Mouse (Mus musculus): ENCODE data around the gene Vwa2.

Gene Vwa2

DNA sequence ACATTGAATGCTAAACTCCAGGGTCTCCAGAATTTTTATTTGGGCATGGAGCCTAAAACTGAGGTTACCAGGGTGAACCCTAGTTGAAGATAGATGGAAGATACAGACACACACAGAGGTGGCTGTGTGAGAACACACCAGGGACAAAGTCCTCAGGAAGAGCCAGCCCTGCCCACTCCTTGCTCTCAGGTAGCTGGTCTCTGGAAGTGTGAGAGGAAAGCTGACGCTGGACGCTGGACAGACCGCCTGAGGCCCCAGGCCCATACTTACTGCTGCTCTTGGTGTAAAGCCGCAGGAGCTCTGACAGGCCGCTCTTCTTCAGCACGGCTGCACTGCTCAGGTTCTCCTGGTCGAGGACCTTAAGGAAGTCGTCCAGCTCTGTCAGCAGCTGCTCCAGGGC lies 75.8 kb downstream of the Vwa2 start:
- CTCF ChIA-PET = no interaction called here

DNA sequence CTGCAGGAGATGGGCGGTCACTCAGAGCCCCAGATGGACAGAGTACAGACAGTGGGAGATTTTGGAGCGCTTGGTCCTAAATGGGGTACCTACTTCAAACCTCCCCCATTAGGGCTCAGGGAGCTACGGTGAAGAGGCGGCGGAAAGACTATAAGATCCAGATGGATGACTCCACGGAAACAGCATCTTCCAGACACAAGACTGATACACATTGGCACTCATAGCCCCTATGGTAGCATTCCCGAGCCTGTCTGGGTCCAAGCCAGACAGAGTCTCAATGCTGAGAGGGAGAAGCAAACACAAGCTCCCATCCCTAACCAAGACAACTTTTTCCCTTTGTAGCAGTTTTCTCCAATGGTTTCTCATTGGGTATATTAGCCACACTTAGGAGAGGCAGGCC lies 76.8 kb downstream of the Vwa2 start:
- CTCF ChIA-PET = no interaction called here

DNA sequence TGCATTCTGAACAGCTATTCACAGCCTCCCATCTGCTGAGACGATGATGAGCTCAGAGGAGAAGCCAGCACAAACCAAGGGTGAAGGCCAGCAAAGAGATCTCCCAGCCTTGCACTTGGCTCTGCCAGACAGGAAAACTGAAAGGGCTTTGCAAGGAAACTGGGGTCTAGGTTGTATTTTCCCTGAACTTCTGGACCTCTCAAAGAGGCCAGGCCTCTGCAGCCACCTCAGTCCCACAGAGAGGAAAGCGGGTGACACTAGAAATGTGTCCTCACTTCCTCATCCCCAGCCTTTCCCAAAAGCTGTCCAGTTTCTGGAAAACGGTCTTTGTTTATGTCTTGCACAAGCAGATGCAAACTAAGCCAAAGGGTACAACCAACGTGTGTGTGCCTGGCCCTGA lies 79.8 kb downstream of the Vwa2 start:
- CTCF ChIA-PET = no interaction called here

DNA sequence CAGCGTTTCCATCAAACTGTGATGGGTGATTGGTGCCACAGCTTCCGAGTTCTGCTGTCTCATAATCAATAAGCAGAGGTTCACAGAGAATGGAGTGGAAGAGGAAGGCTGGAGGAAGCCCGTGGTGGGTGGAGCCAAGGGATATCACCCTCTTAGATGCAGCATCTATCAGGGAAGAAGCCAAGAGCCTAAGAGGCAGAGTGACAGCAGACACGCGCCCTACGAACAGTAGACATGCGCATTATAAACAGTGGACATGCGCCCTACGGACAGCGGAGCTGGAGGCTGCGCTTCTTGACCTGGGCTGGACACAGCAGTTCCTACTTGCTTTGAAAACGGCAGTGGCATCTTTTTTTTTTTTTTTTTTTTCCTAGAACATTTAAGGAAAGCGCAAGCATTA lies 80.8 kb downstream of the Vwa2 start:
- CTCF ChIA-PET = interaction anchor here (0.6 kb wide), 1 partner anchor 618 kb away, joined by 5 read pairs; no protein-coding TSS in a partner anchor

DNA sequence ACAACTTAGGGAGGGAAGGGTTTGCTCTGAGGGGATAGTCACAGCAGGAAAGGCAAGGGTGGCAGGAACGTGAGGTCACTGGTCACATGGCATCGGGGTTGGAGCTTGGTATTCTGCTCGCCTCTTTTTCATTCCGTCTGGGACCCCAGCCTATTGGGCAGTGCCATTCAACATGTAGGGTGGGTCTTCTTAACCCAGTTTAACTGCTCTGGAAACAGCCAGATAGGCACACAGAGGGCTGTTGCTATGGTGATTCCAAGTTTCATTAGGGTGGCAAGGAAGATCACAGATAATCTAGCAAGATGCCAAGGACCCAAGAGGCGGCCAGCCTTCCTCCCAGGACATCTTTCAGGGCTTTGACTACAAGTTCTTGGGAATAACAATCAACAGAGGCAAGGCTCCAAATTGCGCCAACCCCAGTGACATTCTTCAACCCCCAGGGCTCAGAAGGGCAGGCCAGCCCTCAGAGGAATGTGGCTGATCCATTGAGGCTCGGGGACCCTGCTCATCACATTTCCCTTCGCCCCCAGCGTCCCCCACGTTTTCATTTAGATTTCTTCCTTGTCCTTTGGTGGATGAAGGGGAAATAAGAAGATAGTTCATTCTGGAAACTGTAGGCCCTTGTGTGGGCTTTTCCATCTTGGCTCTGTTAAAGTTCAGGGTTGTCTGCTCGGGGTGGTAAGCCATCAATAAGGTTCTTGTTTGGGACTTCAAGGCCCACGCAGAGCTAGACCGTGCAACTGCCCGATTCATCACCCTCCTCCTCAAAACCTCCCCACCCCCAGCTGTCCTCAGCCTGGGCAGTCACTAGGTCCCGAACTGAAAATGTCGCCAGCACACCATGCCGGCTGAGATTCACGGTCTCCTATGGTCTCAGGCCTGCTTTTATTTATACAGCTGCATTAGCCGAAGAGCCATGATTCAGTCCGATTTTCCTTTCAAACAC lies 81.8 kb downstream of the Vwa2 start:
- CTCF ChIA-PET = interaction anchor here (0.6 kb wide), 1 partner anchor 617 kb away, joined by 5 read pairs; no protein-coding TSS in a partner anchor

DNA sequence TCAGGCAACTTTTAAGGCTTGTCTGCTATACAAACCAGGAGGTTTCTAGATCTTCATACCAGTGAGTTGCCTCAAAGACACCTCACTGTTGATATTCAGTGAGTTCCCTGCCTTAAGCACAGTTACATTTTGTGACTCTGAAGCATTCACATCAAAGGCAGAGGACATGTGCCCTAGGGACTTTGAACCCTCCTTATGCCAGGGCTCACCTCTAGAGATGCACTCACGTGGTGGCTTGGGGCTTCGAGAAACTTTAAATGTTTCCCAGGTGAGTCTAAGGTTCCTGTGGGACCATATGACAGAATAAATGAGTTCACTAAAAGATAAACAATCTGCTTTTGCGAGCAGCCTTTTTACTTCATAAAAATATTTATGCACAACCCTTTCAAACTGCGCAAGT lies 84.0 kb downstream of the Vwa2 start:
- CTCF ChIA-PET = no interaction called here

DNA sequence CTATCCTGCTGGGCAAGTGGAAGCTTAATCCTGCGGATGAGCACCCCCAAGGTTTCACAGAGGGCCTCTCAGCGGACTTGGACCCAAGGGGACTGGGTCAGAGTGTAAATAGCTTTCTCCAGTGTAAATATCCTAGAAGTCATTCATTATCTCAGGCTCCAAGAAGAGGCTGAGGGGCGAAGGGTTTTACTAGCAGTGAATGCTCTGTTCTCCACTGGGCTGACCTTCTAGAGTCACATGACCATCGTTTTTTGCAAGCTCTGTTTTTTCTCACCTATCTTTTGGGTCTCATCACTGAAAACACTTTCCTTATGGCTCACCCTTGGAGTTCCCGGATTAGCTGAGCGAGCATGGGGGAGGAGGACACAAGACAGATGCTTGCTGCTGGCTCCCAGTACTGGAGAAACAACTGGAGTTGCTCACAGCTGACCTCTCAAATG lies 84.6 kb downstream of the Vwa2 start:
- CTCF ChIA-PET = no interaction called here

DNA sequence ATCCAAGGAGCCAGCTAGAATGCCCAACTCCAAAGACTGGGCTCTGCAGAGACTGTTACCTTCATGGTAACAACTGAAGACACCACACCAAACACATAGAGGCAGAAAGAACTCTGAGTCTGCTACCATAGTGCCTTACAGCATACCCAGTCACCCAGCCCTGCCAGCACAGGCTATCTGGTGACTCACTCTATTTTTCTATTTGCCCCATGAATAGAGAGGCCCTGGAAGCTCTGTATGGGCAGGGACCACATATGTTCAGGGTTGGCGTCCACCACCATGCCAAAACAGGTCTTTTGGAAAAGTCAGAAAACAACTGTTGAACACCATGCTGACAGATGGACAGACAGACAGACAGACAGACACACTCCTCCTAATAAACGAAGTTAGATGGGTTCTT lies 85.0 kb downstream of the Vwa2 start:
- CTCF ChIA-PET = no interaction called here

DNA sequence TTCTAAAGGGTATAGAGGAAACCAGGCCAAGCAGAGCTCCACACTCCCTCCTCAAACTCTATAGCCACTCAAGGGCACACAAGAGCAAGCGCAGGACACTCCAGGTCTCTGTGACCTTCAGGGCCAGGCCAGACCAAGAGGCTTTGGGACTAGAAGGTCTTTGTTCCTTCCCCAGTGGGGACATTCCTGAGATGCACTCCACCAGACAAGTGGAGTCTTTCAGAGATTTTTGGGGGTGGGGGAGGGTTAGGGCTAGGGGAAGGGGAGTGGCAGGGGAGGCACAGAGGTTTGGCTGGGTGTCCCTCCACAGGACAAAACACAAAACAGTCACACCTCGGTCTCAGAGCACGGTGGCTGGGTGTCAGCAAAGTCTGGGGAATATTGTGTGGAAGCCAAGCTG lies 85.6 kb downstream of the Vwa2 start:
- CTCF ChIA-PET = no interaction called here
